Mouse (Mus musculus): Measurements from ENCODE around the gene Kmt5b.

DNA sequence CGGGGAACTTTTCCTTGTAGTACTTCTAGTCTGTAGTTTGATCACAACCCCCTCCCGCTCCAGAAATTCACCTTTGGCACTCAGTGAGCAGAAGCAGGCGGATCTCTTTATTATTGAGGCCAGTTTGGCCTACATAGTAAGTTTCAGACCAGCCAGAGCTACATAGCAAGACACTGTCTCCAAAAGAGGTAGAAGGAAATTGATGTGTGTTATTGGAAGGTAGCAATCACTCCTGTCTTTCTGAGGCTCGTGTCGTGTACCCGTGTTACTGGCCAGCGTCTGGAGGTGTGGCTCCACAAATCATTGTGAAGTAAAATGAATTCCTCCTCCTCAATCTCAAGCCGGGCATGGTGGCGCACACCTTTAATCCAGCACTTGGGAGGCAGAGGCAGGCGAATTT is 85.9 kb downstream of the Kmt5b start:
- TF ChIP-seq GATA1 (IDR thresholded peaks at IDR 0.05; ENCODE audit: borderline replicate concordance, low read length): no peak
- TF ChIP-seq FLI1 (IDR thresholded peaks at IDR 0.05; ENCODE audit: low read length): no peak
